ENCODE assay signal across 26 mouse cellular contexts in the genomic region with DNA sequence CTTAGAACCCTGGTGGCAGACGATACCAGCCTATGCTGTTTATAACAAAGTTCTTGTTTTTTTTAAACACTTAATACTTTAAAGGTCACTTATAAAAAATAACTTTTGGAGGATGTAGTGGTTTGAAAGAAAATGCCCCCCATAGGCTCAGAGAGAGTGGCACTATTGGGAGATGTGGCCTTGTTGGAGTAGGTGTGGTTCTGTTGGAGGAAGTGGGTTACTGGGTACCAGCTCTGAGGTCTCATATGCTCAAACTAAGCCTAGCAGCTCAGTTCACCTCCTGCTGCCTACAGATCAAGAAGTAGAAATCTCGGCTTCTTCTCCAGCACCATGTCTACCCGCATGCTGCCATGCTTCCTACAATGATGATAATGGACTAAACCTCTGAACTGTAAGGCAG.
"Had no signal": no experiment of that assay in that cellular context is flagged by ENCODE, and none has a peak within 500 bp of the region (broad histone marks: within the 10 kb centered on the region; RNA-seq: fewer than 3 reads in every experiment).

No protein-coding gene starts in this region.

- H3K4me3 ChIP-seq: gastrocnemius, adult 2 months; heart, embryonic 10.5 days; heart, embryonic 12.5 days; hindbrain, embryonic 10.5 days; hindbrain, embryonic 13.5 days; hindbrain, embryonic 15.5 days; layer of hippocampus, adult 2 months; limb, embryonic 13.5 days; limb, embryonic 15.5 days; liver, embryonic 12.5 days had no signal

- H3K9ac ChIP-seq: heart, embryonic 12.5 days; hindbrain, embryonic 13.5 days; hindbrain, embryonic 15.5 days; limb, embryonic 13.5 days; limb, embryonic 15.5 days; liver, embryonic 12.5 days; liver, embryonic 14.5 days had no signal

- H3K9me3 ChIP-seq: heart, embryonic 10.5 days; heart, embryonic 12.5 days; hindbrain, embryonic 10.5 days; hindbrain, embryonic 13.5 days; hindbrain, embryonic 15.5 days; limb, embryonic 13.5 days; limb, embryonic 15.5 days; liver, embryonic 12.5 days had no signal

- H3K4me2 ChIP-seq: heart, embryonic 12.5 days; hindbrain, embryonic 13.5 days; hindbrain, embryonic 15.5 days; limb, embryonic 13.5 days; limb, embryonic 15.5 days; liver, embryonic 12.5 days had no signal

- H3K4me1 ChIP-seq: heart, embryonic 10.5 days; hindbrain, embryonic 10.5 days; hindbrain, embryonic 13.5 days; hindbrain, embryonic 15.5 days; limb, embryonic 13.5 days; limb, embryonic 15.5 days; liver, embryonic 12.5 days had no signal

- DNase-seq: gastrocnemius, adult 2 months; gastrocnemius, postnatal 10 days; gastrocnemius, postnatal 25 days; heart, postnatal 10 days; heart, postnatal 4 days; kidney, adult 11 months; kidney, adult 2 months; kidney, adult 9 months; kidney, postnatal 10 days; kidney, postnatal 25 days; kidney, postnatal 4 days; layer of hippocampus, adult 9-11 months; layer of hippocampus, postnatal 36 days; left cerebral cortex, postnatal 4 days had no signal

- H3K27me3 ChIP-seq: heart, embryonic 12.5 days; hindbrain, embryonic 13.5 days; hindbrain, embryonic 15.5 days; limb, embryonic 13.5 days; limb, embryonic 15.5 days; liver, embryonic 12.5 days had no signal

- ATAC-seq: hindbrain, postnatal 0 days; intestine, embryonic 16.5 days; liver, embryonic 12.5 days had no signal

- H3K27ac ChIP-seq: gastrocnemius, adult 2 months; heart, embryonic 10.5 days; hindbrain, embryonic 10.5 days; hindbrain, embryonic 13.5 days; hindbrain, embryonic 15.5 days; hindbrain, postnatal 0 days; layer of hippocampus, adult 2 months; limb, embryonic 13.5 days; limb, embryonic 15.5 days; liver, embryonic 12.5 days; liver, embryonic 14.5 days had no signal
